ENCODE assay signal across 27 mouse cellular contexts in the genomic region with DNA sequence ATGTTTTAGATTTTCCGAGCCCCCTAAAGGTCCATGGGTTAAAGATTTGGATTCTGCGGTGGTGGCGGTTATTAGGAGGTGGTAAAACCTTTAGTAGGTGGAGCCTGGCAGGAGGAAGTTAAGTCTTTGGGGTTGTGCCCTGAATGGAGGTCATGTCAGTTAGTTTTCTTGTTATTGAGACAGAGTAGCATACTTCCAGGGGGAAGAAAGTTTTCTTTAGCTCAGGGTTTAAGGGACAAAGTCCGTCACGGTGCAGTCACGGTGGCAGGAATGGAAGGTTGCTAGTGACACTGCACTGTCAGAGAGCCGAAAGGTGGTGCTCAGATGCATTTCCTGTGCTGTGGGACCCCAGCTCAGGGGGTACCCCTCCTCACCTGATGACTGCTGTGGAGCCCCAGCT. TPM values are rescaled to one million over a fixed set of nuclear protein-coding genes. Genes with fewer than 3 reads are reported as not detected.
A peak's percentile ranks its signal among the peaks of the same experiment; 100 is the strongest.
DNase-seq lines count a peak whose midpoint lies in the region; ATAC-seq and TF ChIP-seq lines count a peak whose summit lies in the region.
"Had no signal": no experiment of that assay in that cellular context is flagged by ENCODE, and none has a peak within 500 bp of the region (broad histone marks: within the 10 kb centered on the region; RNA-seq: fewer than 3 reads in every experiment).

No protein-coding gene starts in this region.

- no peak overlapping the region for H3K9ac ChIP-seq in kidney, embryonic 16.5 days (replicated peaks; ENCODE audit: low read length)
- no peak overlapping the region for H3K9ac ChIP-seq in intestine, embryonic 14.5 days (ENCODE audit: low read length)
- H3K9ac ChIP-seq in midbrain, embryonic 13.5 days (replicated peaks): no peak overlapping the region
- H3K9ac ChIP-seq: forebrain, embryonic 12.5 days; forebrain, postnatal 0 days; heart, embryonic 13.5 days; hindbrain, embryonic 15.5 days; limb, embryonic 13.5 days; lung, embryonic 15.5 days; neural tube, embryonic 12.5 days had no signal

- H3K4me2 ChIP-seq in kidney, embryonic 16.5 days (replicated peaks; ENCODE audit: low read depth, low read length): no peak overlapping the region
- H3K4me2 ChIP-seq in intestine, embryonic 14.5 days (ENCODE audit: low read length): no peak overlapping the region
- no peak overlapping the region for H3K4me2 ChIP-seq in midbrain, embryonic 13.5 days (replicated peaks)
- H3K4me2 ChIP-seq: forebrain, embryonic 12.5 days; heart, embryonic 13.5 days; hindbrain, embryonic 15.5 days; limb, embryonic 13.5 days; liver, embryonic 11.5 days; lung, embryonic 15.5 days; neural tube, embryonic 12.5 days had no signal

- no peaks in the 10 kb centered on the region for H3K27me3 ChIP-seq in kidney, adult 2 months (replicated peaks; ENCODE audit: control insufficient read depth, insufficient read depth, low read length)
- H3K27me3 ChIP-seq in kidney, embryonic 16.5 days (ENCODE audit: insufficient read depth, low read length): no peaks in the 10 kb centered on the region
- no peaks in the 10 kb centered on the region for H3K27me3 ChIP-seq in intestine, embryonic 14.5 days (replicated peaks; ENCODE audit: control insufficient read depth, insufficient read depth, low read length)
- no peaks in the 10 kb centered on the region for H3K27me3 ChIP-seq in midbrain, embryonic 13.5 days
- H3K27me3 ChIP-seq: forebrain, embryonic 12.5 days; heart, embryonic 13.5 days; hindbrain, embryonic 15.5 days; limb, embryonic 13.5 days; lung, embryonic 15.5 days; neural tube, embryonic 12.5 days had no signal

- no peaks in the 10 kb centered on the region for H3K36me3 ChIP-seq in kidney, adult 2 months (ENCODE audit: control insufficient read depth, insufficient read depth, low read length)
- H3K36me3 ChIP-seq in kidney, embryonic 16.5 days (ENCODE audit: insufficient read depth, low read length): no peaks in the 10 kb centered on the region
- H3K36me3 ChIP-seq in intestine, embryonic 14.5 days (ENCODE audit: control insufficient read depth, insufficient read depth, low read length): no peaks in the 10 kb centered on the region; the same call in 1 of the 2 replicates
- H3K36me3 ChIP-seq in midbrain, embryonic 13.5 days: 0 out of 2 replicates have a peak, but pooled peaks cover 5% of the 10 kb centered on the region
- H3K36me3 ChIP-seq: lung, embryonic 15.5 days had no signal

- 68% methylated on average over 7 of the region's 7 CpGs for WGBS in kidney, adult 2 months
- WGBS in kidney, embryonic 16.5 days: 82% methylated on average over 7 of the region's 7 CpGs
- WGBS in intestine, embryonic 14.5 days: 78% methylated on average over 7 of the region's 7 CpGs
- WGBS in midbrain, embryonic 13.5 days: 89% methylated on average over 7 of the region's 7 CpGs

- TF ChIP-seq POLR2A in kidney, adult 2 months (IDR thresholded peaks at IDR 0.05; ENCODE audit: low read depth, low read length): no peak

- ATAC-seq in kidney, embryonic 16.5 days (ENCODE audit: low FRiP score, low TSS enrichment): no peak
- peak; percentile 59; the same call in 1 of the 2 replicates for ATAC-seq in intestine, embryonic 14.5 days (replicated peaks; ENCODE audit: low FRiP score, low TSS enrichment, low read depth)
- ATAC-seq in midbrain, embryonic 13.5 days: no peak
- ATAC-seq: CD4-positive, CD25-positive, alpha-beta regulatory T cell, adult 4 months; forebrain, postnatal 0 days; inflammation-experienced regulatory T-cells, adult 6 months had no signal

- H3K27ac ChIP-seq in kidney, adult 2 months (ENCODE audit: insufficient read depth, low read depth, low read length): no peak overlapping the region
- H3K27ac ChIP-seq in kidney, embryonic 16.5 days (ENCODE audit: low read length): no peak overlapping the region
- no peak overlapping the region for H3K27ac ChIP-seq in intestine, embryonic 14.5 days (ENCODE audit: low read depth)
- H3K27ac ChIP-seq in midbrain, embryonic 13.5 days: no peak overlapping the region
- H3K27ac ChIP-seq: forebrain, embryonic 12.5 days; heart, embryonic 13.5 days; hindbrain, embryonic 15.5 days; layer of hippocampus, adult 2 months; limb, embryonic 13.5 days; lung, embryonic 15.5 days; midbrain, embryonic 10.5 days; neural tube, embryonic 12.5 days had no signal

- peaks cover 4% of the 10 kb centered on the region; the same call in 1 of the 2 replicates for H3K4me1 ChIP-seq in kidney, adult 2 months (ENCODE audit: control insufficient read depth, insufficient read depth, low read length)
- no peaks in the 10 kb centered on the region for H3K4me1 ChIP-seq in kidney, embryonic 16.5 days (ENCODE audit: insufficient read depth, low read length)
- no peaks in the 10 kb centered on the region for H3K4me1 ChIP-seq in intestine, embryonic 14.5 days (replicated peaks; ENCODE audit: control insufficient read depth, insufficient read depth, low read length)
- no peaks in the 10 kb centered on the region for H3K4me1 ChIP-seq in midbrain, embryonic 13.5 days (replicated peaks)
- H3K4me1 ChIP-seq: forebrain, embryonic 12.5 days; heart, embryonic 13.5 days; hindbrain, embryonic 15.5 days; limb, embryonic 13.5 days; lung, embryonic 15.5 days; midbrain, embryonic 10.5 days; neural tube, embryonic 12.5 days had no signal

- H3K4me3 ChIP-seq in kidney, adult 2 months (ENCODE audit: insufficient read depth, low read depth, low read length): no peak overlapping the region
- H3K4me3 ChIP-seq in kidney, embryonic 16.5 days (ENCODE audit: low read length): no peak overlapping the region
- H3K4me3 ChIP-seq in intestine, embryonic 14.5 days (ENCODE audit: low read depth, low read length): no peak overlapping the region
- H3K4me3 ChIP-seq in midbrain, embryonic 13.5 days (replicated peaks): no peak overlapping the region
- H3K4me3 ChIP-seq: forebrain, embryonic 12.5 days; heart, embryonic 13.5 days; hindbrain, embryonic 15.5 days; layer of hippocampus, adult 2 months; limb, embryonic 13.5 days; lung, embryonic 15.5 days; midbrain, embryonic 10.5 days; myocyte; neural tube, embryonic 12.5 days had no signal

- H3K9me3 ChIP-seq in kidney, embryonic 16.5 days (ENCODE audit: low read length): no peaks in the 10 kb centered on the region
- no peaks in the 10 kb centered on the region for H3K9me3 ChIP-seq in intestine, embryonic 14.5 days (ENCODE audit: control insufficient read depth, low read length)
- H3K9me3 ChIP-seq in midbrain, embryonic 13.5 days: no peaks in the 10 kb centered on the region
- H3K9me3 ChIP-seq: forebrain, embryonic 12.5 days; heart, embryonic 13.5 days; hindbrain, embryonic 15.5 days; limb, embryonic 13.5 days; lung, embryonic 15.5 days; midbrain, embryonic 10.5 days; neural tube, embryonic 12.5 days had no signal

- TF ChIP-seq CTCF in kidney, adult 2 months (conservative IDR thresholded peaks at IDR 0.05; ENCODE audit: insufficient read depth, insufficient read length, low read depth, low read length): no peak

- DNase-seq in kidney, adult 2 months: peak; percentile 65
- no peak for DNase-seq in intestine, embryonic 14.5 days (ENCODE audit: low spot score)
- DNase-seq in kidney, postnatal 14 days: peak; percentile 25
- no peak for DNase-seq in layer of hippocampus, postnatal 10 days (ENCODE audit: low spot score in 2 of 2)
- no peak for DNase-seq in adrenal gland, adult 8-10 months
- DNase-seq: adrenal gland, postnatal 36 days; cerebellum, adult 18-20 months; cerebellum, postnatal 10 days; forebrain, postnatal 0 days; gastrocnemius, postnatal 10 days; heart, postnatal 10 days; right cerebral cortex, postnatal 4 days; thymus, postnatal 14 days had no signal

RNA-seq across cellular contexts. Expression of a gene that starts 15.0 kb away (rescaled TPM):
- 3.5 and 4.1 TPM in 2 replicates for polyA plus RNA-seq in kidney, adult 2 months (2012; rRNA removed)
- polyA plus RNA-seq in kidney, embryonic 16.5 days (2015; fragmentation: Nextera tagmentation; extraction: Ambion mirVana): 11.2 and 11.6 TPM in 2 replicates
- 9.3 and 10.5 TPM in 2 replicates for polyA plus RNA-seq in intestine, embryonic 14.5 days (2014; fragmentation: Nextera tagmentation; extraction: Ambion mirVana)
- total RNA-seq in layer of hippocampus, postnatal 10 days (2021): 10 to 100 TPM; 12.4 to 12.6 TPM
- polyA plus RNA-seq in midbrain, embryonic 13.5 days (2015; fragmentation: Nextera tagmentation; extraction: Ambion mirVana): 11.6 and 11.9 TPM in 2 replicates
- 10 to 100 TPM in 1 of 4 experiments, 1 to 10 TPM in 3; 9.5 to 11.7 (median 9.6) TPM for total RNA-seq in adrenal gland, adult 8-10 months (2022)

RNA-seq across cellular contexts. Expression of a gene that starts 15.1 kb away (rescaled TPM):
- polyA plus RNA-seq in kidney, adult 2 months (2012; rRNA removed): 61.4 and 75.0 TPM in 2 replicates
- polyA plus RNA-seq in kidney, embryonic 16.5 days (2015; fragmentation: Nextera tagmentation; extraction: Ambion mirVana): 117 and 125 TPM in 2 replicates
- 143 and 147 TPM in 2 replicates for polyA plus RNA-seq in intestine, embryonic 14.5 days (2014; fragmentation: Nextera tagmentation; extraction: Ambion mirVana)
- 10 to 100 TPM; 55.1 to 55.7 TPM for total RNA-seq in layer of hippocampus, postnatal 10 days (2021)
- 111 and 118 TPM in 2 replicates for polyA plus RNA-seq in midbrain, embryonic 13.5 days (2015; fragmentation: Nextera tagmentation; extraction: Ambion mirVana)
- 10 to 100 TPM; 57.7 to 66.9 (median 65.7) TPM for total RNA-seq in adrenal gland, adult 8-10 months (2022)

RNA-seq across cellular contexts. Expression of a gene that starts 24.4 kb away (rescaled TPM):
- 232 and 272 TPM in 2 replicates for polyA plus RNA-seq in kidney, adult 2 months (2012; rRNA removed)
- 44.5 and 46.4 TPM in 2 replicates for polyA plus RNA-seq in kidney, embryonic 16.5 days (2015; fragmentation: Nextera tagmentation; extraction: Ambion mirVana)
- 22.8 and 24.3 TPM in 2 replicates for polyA plus RNA-seq in intestine, embryonic 14.5 days (2014; fragmentation: Nextera tagmentation; extraction: Ambion mirVana)
- total RNA-seq in layer of hippocampus, postnatal 10 days (2021): 10 to 100 TPM; 31.9 to 35.2 TPM
- polyA plus RNA-seq in midbrain, embryonic 13.5 days (2015; fragmentation: Nextera tagmentation; extraction: Ambion mirVana): 12.9 TPM in 2 replicates
- 100 to 1,000 TPM; 255 to 425 (median 320) TPM for total RNA-seq in adrenal gland, adult 8-10 months (2022)

Comparison
In these comparisons a context has a peak if more than half of its experiments do, and no peak if none do; other contexts are left out.
1. DNase-seq: peak in kidney, adult 2 months (single experiment) and kidney, postnatal 14 days (single experiment); none in intestine, embryonic 14.5 days (single experiment), layer of hippocampus, postnatal 10 days (0 of 2) and adrenal gland, adult 8-10 months (single experiment).